Mouse (Mus musculus): ENCODE results near the gene Zfp950. TPM values are rescaled to one million over a fixed set of nuclear protein-coding genes. Genes with fewer than 3 reads are reported as not detected.

Gene Zfp950
- polyA plus RNA-seq, 1 experiment from 2014 or later, result 28.2 TPM

GRCm38 (mm10) chr19:61049413-61049812 is 91.2 kb downstream of the Zfp950 start:
- WGBS, result 76% methylated on average over 1 of the region's 1 CpGs
- Histone ChIP-seq H3K4me2 (ENCODE audit: low read depth, severe bottlenecking) (no peak overlapping the region), H3K9ac (ENCODE audit: low read length) (no peak overlapping the region), H3K36me3 (ENCODE audit: control insufficient read depth, insufficient read depth, low read length) (no peaks in the 10 kb centered on the region), H3K4me1 (ENCODE audit: control insufficient read depth, insufficient read depth, low read length) (no peaks in the 10 kb centered on the region), H3K27ac (replicated peaks; ENCODE audit: low read depth, low read length) (no peak overlapping the region), H3K4me3 (ENCODE audit: low read depth, low read length) (no peak overlapping the region), H3K27me3 (ENCODE audit: control insufficient read depth, insufficient read depth, low read length) (no peaks in the 10 kb centered on the region), H3K9me3 (ENCODE audit: control insufficient read depth, low read length) (no peaks in the 10 kb centered on the region)
- ATAC-seq (ENCODE audit: insufficient number of reproducible peaks, low FRiP score, low TSS enrichment, low read depth) (no peak), DNase-seq (ENCODE audit: low spot score) (no peak)

GRCm38 (mm10) chr19:61048646-61049045 is 92.0 kb downstream of the Zfp950 start:
- DNase-seq (ENCODE audit: low spot score), result no peak
- H3K4me1 ChIP-seq (ENCODE audit: control insufficient read depth, insufficient read depth, low read length), result no peaks in the 10 kb centered on the region

GRCm38 (mm10) chr19:61039151-61039550 is 101.5 kb downstream of the Zfp950 start:
- H3K4me2 ChIP-seq (ENCODE audit: low read depth, severe bottlenecking), result no peak overlapping the region
- H3K27ac ChIP-seq (replicated peaks; ENCODE audit: low read depth, low read length), result no peak overlapping the region
- H3K4me3 ChIP-seq (ENCODE audit: low read depth, low read length), result no peak overlapping the region
- no peaks in the 10 kb centered on the region for H3K27me3 ChIP-seq (ENCODE audit: control insufficient read depth, insufficient read depth, low read length)
- no peak for ATAC-seq (ENCODE audit: insufficient number of reproducible peaks, low FRiP score, low TSS enrichment, low read depth)
- no peak for DNase-seq (ENCODE audit: low spot score)
- no peaks in the 10 kb centered on the region for H3K36me3 ChIP-seq (ENCODE audit: control insufficient read depth, insufficient read depth, low read length)
- H3K9me3 ChIP-seq (ENCODE audit: control insufficient read depth, low read length), result no peaks in the 10 kb centered on the region
- no peak overlapping the region for H3K9ac ChIP-seq (ENCODE audit: low read length)
- no peaks in the 10 kb centered on the region for H3K4me1 ChIP-seq (ENCODE audit: control insufficient read depth, insufficient read depth, low read length)

More at GRCm38 (mm10) chr19:61048646-61049045, 92.0 kb downstream of the Zfp950 start:
- H3K27ac ChIP-seq (replicated peaks; ENCODE audit: low read depth, low read length), result no peak overlapping the region
- no peaks in the 10 kb centered on the region for H3K9me3 ChIP-seq (ENCODE audit: control insufficient read depth, low read length)
- no peak overlapping the region for H3K4me2 ChIP-seq (ENCODE audit: low read depth, severe bottlenecking)
- no peak overlapping the region for H3K9ac ChIP-seq (ENCODE audit: low read length)
- no peak overlapping the region for H3K4me3 ChIP-seq (ENCODE audit: low read depth, low read length)
- no peaks in the 10 kb centered on the region for H3K36me3 ChIP-seq (ENCODE audit: control insufficient read depth, insufficient read depth, low read length)
- no peaks in the 10 kb centered on the region for H3K27me3 ChIP-seq (ENCODE audit: control insufficient read depth, insufficient read depth, low read length)
- ATAC-seq (ENCODE audit: insufficient number of reproducible peaks, low FRiP score, low TSS enrichment, low read depth), result no peak
- WGBS, result 87% methylated on average over 2 of the region's 2 CpGs

- Histone ChIP-seq H3K4me3 (ENCODE audit: low read depth, low read length) (no peak overlapping the region), H3K9me3 (ENCODE audit: control insufficient read depth, low read length) (no peaks in the 10 kb centered on the region), H3K4me2 (ENCODE audit: low read depth, severe bottlenecking) (no peak overlapping the region), H3K4me1 (ENCODE audit: control insufficient read depth, insufficient read depth, low read length) (no peaks in the 10 kb centered on the region), H3K36me3 (ENCODE audit: control insufficient read depth, insufficient read depth, low read length) (no peaks in the 10 kb centered on the region), H3K27ac (replicated peaks; ENCODE audit: low read depth, low read length) (no peak overlapping the region), H3K27me3 (ENCODE audit: control insufficient read depth, insufficient read depth, low read length) (no peaks in the 10 kb centered on the region), H3K9ac (ENCODE audit: low read length) (no peak overlapping the region)
- ATAC-seq (ENCODE audit: insufficient number of reproducible peaks, low FRiP score, low TSS enrichment, low read depth) (no peak), DNase-seq (ENCODE audit: low spot score) (no peak)
- WGBS, result 94% methylated on average over 2 of the region's 2 CpGs
These were observed 109.1 kb downstream of the Zfp950 start for GRCm38 (mm10) chr19:61031570-61031969.

GRCm38 (mm10) chr19:61021939-61022566 is 118.6 kb downstream of the Zfp950 start:
- H3K4me2 ChIP-seq (ENCODE audit: low read depth, severe bottlenecking), result no peak overlapping the region
- no peak for ATAC-seq (ENCODE audit: insufficient number of reproducible peaks, low FRiP score, low TSS enrichment, low read depth)
- no peaks in the 10 kb centered on the region for H3K36me3 ChIP-seq (ENCODE audit: control insufficient read depth, insufficient read depth, low read length)
- H3K9me3 ChIP-seq (ENCODE audit: control insufficient read depth, low read length), result no peaks in the 10 kb centered on the region
- no peak for DNase-seq (ENCODE audit: low spot score)
- H3K27ac ChIP-seq (replicated peaks; ENCODE audit: low read depth, low read length), result no peak overlapping the region
- WGBS, result 70% methylated on average over 3 of the region's 3 CpGs
- no peaks in the 10 kb centered on the region for H3K27me3 ChIP-seq (ENCODE audit: control insufficient read depth, insufficient read depth, low read length)
- H3K4me1 ChIP-seq (ENCODE audit: control insufficient read depth, insufficient read depth, low read length), result no peaks in the 10 kb centered on the region
- no peak overlapping the region for H3K4me3 ChIP-seq (ENCODE audit: low read depth, low read length)
- no peak overlapping the region for H3K9ac ChIP-seq (ENCODE audit: low read length)

- no peak overlapping the region for H3K27ac ChIP-seq (replicated peaks; ENCODE audit: low read depth, low read length)
- H3K9ac ChIP-seq (ENCODE audit: low read length), result no peak overlapping the region
- 65% methylated on average over 2 of the region's 2 CpGs for WGBS
- no peaks in the 10 kb centered on the region for H3K27me3 ChIP-seq (ENCODE audit: control insufficient read depth, insufficient read depth, low read length)
- DNase-seq (ENCODE audit: low spot score) (no peak), ATAC-seq (ENCODE audit: insufficient number of reproducible peaks, low FRiP score, low TSS enrichment, low read depth) (no peak)
- H3K36me3 ChIP-seq (ENCODE audit: control insufficient read depth, insufficient read depth, low read length), result no peaks in the 10 kb centered on the region
- H3K4me3 ChIP-seq (ENCODE audit: low read depth, low read length), result no peak overlapping the region
- H3K9me3 ChIP-seq (ENCODE audit: control insufficient read depth, low read length), result no peaks in the 10 kb centered on the region
- no peaks in the 10 kb centered on the region for H3K4me1 ChIP-seq (ENCODE audit: control insufficient read depth, insufficient read depth, low read length)
- H3K4me2 ChIP-seq (ENCODE audit: low read depth, severe bottlenecking), result no peak overlapping the region
These were observed 119.1 kb downstream of the Zfp950 start for GRCm38 (mm10) chr19:61021502-61021901.

- H3K36me3 ChIP-seq (ENCODE audit: control insufficient read depth, insufficient read depth, low read length), result no peaks in the 10 kb centered on the region
- H3K4me3 ChIP-seq (ENCODE audit: low read depth, low read length), result no peak overlapping the region
- H3K27me3 ChIP-seq (ENCODE audit: control insufficient read depth, insufficient read depth, low read length), result no peaks in the 10 kb centered on the region
- no peak for ATAC-seq (ENCODE audit: insufficient number of reproducible peaks, low FRiP score, low TSS enrichment, low read depth)
- no peaks in the 10 kb centered on the region for H3K9me3 ChIP-seq (ENCODE audit: control insufficient read depth, low read length)
- no peak overlapping the region for H3K4me2 ChIP-seq (ENCODE audit: low read depth, severe bottlenecking)
- H3K9ac ChIP-seq (ENCODE audit: low read length), result no peak overlapping the region
- no peak for DNase-seq (ENCODE audit: low spot score)
- no peak overlapping the region for H3K27ac ChIP-seq (replicated peaks; ENCODE audit: low read depth, low read length)
- WGBS, result 82% methylated on average over 1 of the region's 1 CpGs
- no peaks in the 10 kb centered on the region for H3K4me1 ChIP-seq (ENCODE audit: control insufficient read depth, insufficient read depth, low read length)
These were observed 123.0 kb downstream of the Zfp950 start for GRCm38 (mm10) chr19:61017477-61018266.

GRCm38 (mm10) chr19:61009266-61009665 is 131.4 kb downstream of the Zfp950 start:
- Histone ChIP-seq H3K9me3 (ENCODE audit: control insufficient read depth, low read length) (no peaks in the 10 kb centered on the region), H3K9ac (ENCODE audit: low read length) (no peak overlapping the region), H3K36me3 (ENCODE audit: control insufficient read depth, insufficient read depth, low read length) (no peaks in the 10 kb centered on the region), H3K4me1 (ENCODE audit: control insufficient read depth, insufficient read depth, low read length) (no peaks in the 10 kb centered on the region), H3K27ac (replicated peaks; ENCODE audit: low read depth, low read length) (no peak overlapping the region), H3K4me2 (ENCODE audit: low read depth, severe bottlenecking) (no peak overlapping the region), H3K27me3 (ENCODE audit: control insufficient read depth, insufficient read depth, low read length) (no peaks in the 10 kb centered on the region), H3K4me3 (ENCODE audit: low read depth, low read length) (no peak overlapping the region)
- WGBS, result 88% methylated on average over 2 of the region's 2 CpGs
- ATAC-seq (ENCODE audit: insufficient number of reproducible peaks, low FRiP score, low TSS enrichment, low read depth) (no peak), DNase-seq (ENCODE audit: low spot score) (no peak)

All from limb, embryonic 11.5 days (tissue).